Mouse (Mus musculus): ENCODE data around the gene Olfr718-ps1.
"Not testable (repeated sequence)": the region's sequence is repeated elsewhere in the genome, so short reads cannot be mapped to it uniquely, and the experiment has no call there.

Gene Olfr718-ps1

GRCm38 (mm10) chr5:143147481-143147880 lies at the start of gene Olfr718-ps1:
Gene Olfr718-ps1 (minus strand): TSS chr5:143147581.
- no peak for DNase-seq (ENCODE audit: low spot score in 2 of 2)

- DNase-seq (ENCODE audit: low spot score in 2 of 2): no peak
Observed at GRCm38 (mm10) chr5:143196506-143196905, 49.1 kb upstream of the Olfr718-ps1 start.

GRCm38 (mm10) chr5:143195166-143195565 lies 47.8 kb upstream of the Olfr718-ps1 start:
- DNase-seq (ENCODE audit: low spot score in 2 of 2): no peak

GRCm38 (mm10) chr5:143194747-143195146 lies 47.4 kb upstream of the Olfr718-ps1 start:
- not testable (repeated sequence) for DNase-seq (ENCODE audit: low spot score in 2 of 2)

- DNase-seq (ENCODE audit: low spot score in 2 of 2): no peak
Observed at GRCm38 (mm10) chr5:143192806-143193205, 45.4 kb upstream of the Olfr718-ps1 start.

- DNase-seq (ENCODE audit: low spot score in 2 of 2): not testable (repeated sequence)
Observed at GRCm38 (mm10) chr5:143188014-143188413, 40.6 kb upstream of the Olfr718-ps1 start.

- peak; percentile 94 to 95 for DNase-seq (ENCODE audit: low spot score in 2 of 2)
Observed at GRCm38 (mm10) chr5:143180255-143181076, 33.1 kb upstream of the Olfr718-ps1 start, which contains the start of the genes Rbak and Spdye4b. Gene Rbak (minus strand): TSS chr5:143180775. Gene Spdye4b (plus strand): TSS chr5:143181017.

GRCm38 (mm10) chr5:143179179-143179578 lies 31.8 kb upstream of the Olfr718-ps1 start:
- no peak for DNase-seq (ENCODE audit: low spot score in 2 of 2)

GRCm38 (mm10) chr5:143177541-143178200 lies 30.3 kb upstream of the Olfr718-ps1 start:
- no peak for DNase-seq (ENCODE audit: low spot score in 2 of 2)

- DNase-seq (ENCODE audit: low spot score in 2 of 2): no peak
Observed at GRCm38 (mm10) chr5:143175970-143176369, 28.6 kb upstream of the Olfr718-ps1 start.

GRCm38 (mm10) chr5:143165508-143166070 lies 18.2 kb upstream of the Olfr718-ps1 start:
- DNase-seq (ENCODE audit: low spot score in 2 of 2): no peak

GRCm38 (mm10) chr5:143155534-143155933 lies 8.2 kb upstream of the Olfr718-ps1 start:
- DNase-seq (ENCODE audit: low spot score in 2 of 2): no peak

GRCm38 (mm10) chr5:143153756-143154155 lies 6.4 kb upstream of the Olfr718-ps1 start:
- DNase-seq (ENCODE audit: low spot score in 2 of 2): no peak

- no peak for DNase-seq (ENCODE audit: low spot score in 2 of 2)
Observed at GRCm38 (mm10) chr5:143150044-143150443, 2.7 kb upstream of the Olfr718-ps1 start.

GRCm38 (mm10) chr5:143149536-143149935 lies 2.2 kb upstream of the Olfr718-ps1 start:
- DNase-seq (ENCODE audit: low spot score in 2 of 2): no peak

GRCm38 (mm10) chr5:143148661-143149060 lies 1.3 kb upstream of the Olfr718-ps1 start:
- no peak for DNase-seq (ENCODE audit: low spot score in 2 of 2)

GRCm38 (mm10) chr5:143137580-143137979 lies 9.8 kb downstream of the Olfr718-ps1 start:
- DNase-seq (ENCODE audit: low spot score in 2 of 2): no peak

GRCm38 (mm10) chr5:143135042-143135441 lies 12.3 kb downstream of the Olfr718-ps1 start:
- DNase-seq (ENCODE audit: low spot score in 2 of 2): no peak

- not testable (repeated sequence) for DNase-seq (ENCODE audit: low spot score in 2 of 2)
Observed at GRCm38 (mm10) chr5:143134216-143135010, 13.0 kb downstream of the Olfr718-ps1 start.

GRCm38 (mm10) chr5:143132935-143133514 lies 14.4 kb downstream of the Olfr718-ps1 start:
- no peak for DNase-seq (ENCODE audit: low spot score in 2 of 2)

- no peak for DNase-seq (ENCODE audit: low spot score in 2 of 2)
Observed at GRCm38 (mm10) chr5:143130342-143130741, 17.0 kb downstream of the Olfr718-ps1 start.

Data from heart, adult 9 months (tissue).